Mouse (Mus musculus): ENCODE measurements at regions not wholly inside any gene's neighbourhood (a gene's known extent, or its start where the extent isn't known, plus 50 kb on each side); places are given as distances from the start of the nearest gene placed in this dataset.

GRCm38 (mm10) chr11:45545896-45546626 is 305.8 kb upstream of the Clint1 start:
- Histone ChIP-seq H3K27me3 (ENCODE audit: control insufficient read depth, insufficient read depth, low read length) (no peaks in the 10 kb centered on the region), H3K27ac (ENCODE audit: control insufficient read depth, insufficient read depth, low read length) (no peak overlapping the region), H3K4me3 (ENCODE audit: control insufficient read depth, insufficient read depth, low read length) (no peak overlapping the region), H3K4me1 (replicated peaks; ENCODE audit: control insufficient read depth, insufficient read depth, low read length) (no peaks in the 10 kb centered on the region), H3K36me3 (ENCODE audit: control insufficient read depth, insufficient read depth, low read length) (no peaks in the 10 kb centered on the region)
- 47% methylated on average over 11 of the region's 11 CpGs for WGBS
- TF ChIP-seq CTCF (IDR thresholded peaks at IDR 0.05; ENCODE audit: borderline replicate concordance, control insufficient read depth, extremely low read depth, insufficient read depth, low read length, poor library complexity) = no peak
- no peak for TF ChIP-seq POLR2A (IDR thresholded peaks at IDR 0.05; ENCODE audit: control insufficient read depth, extremely low read depth, insufficient read depth, low read length, poor library complexity)
- no peak for DNase-seq

- H3K36me3 ChIP-seq (ENCODE audit: control insufficient read depth, insufficient read depth, low read length) = no peaks in the 10 kb centered on the region
- no peaks in the 10 kb centered on the region for H3K4me1 ChIP-seq (replicated peaks; ENCODE audit: control insufficient read depth, insufficient read depth, low read length)
- H3K27me3 ChIP-seq (ENCODE audit: control insufficient read depth, insufficient read depth, low read length) = no peaks in the 10 kb centered on the region
- TF ChIP-seq CTCF (IDR thresholded peaks at IDR 0.05; ENCODE audit: borderline replicate concordance, control insufficient read depth, extremely low read depth, insufficient read depth, low read length, poor library complexity) = no peak
- WGBS = 85% methylated on average over 2 of the region's 2 CpGs
- no peak overlapping the region for H3K4me3 ChIP-seq (ENCODE audit: control insufficient read depth, insufficient read depth, low read length)
- no peak for DNase-seq
- no peak overlapping the region for H3K27ac ChIP-seq (ENCODE audit: control insufficient read depth, insufficient read depth, low read length)
Measured at GRCm38 (mm10) chr11:45546861-45547260, 305.0 kb upstream of the Clint1 start.

GRCm38 (mm10) chr11:45550376-45550775 is 301.5 kb upstream of the Clint1 start:
- no peaks in the 10 kb centered on the region for H3K36me3 ChIP-seq (ENCODE audit: control insufficient read depth, insufficient read depth, low read length)
- TF ChIP-seq CTCF (IDR thresholded peaks at IDR 0.05; ENCODE audit: borderline replicate concordance, control insufficient read depth, extremely low read depth, insufficient read depth, low read length, poor library complexity) (no peak), POLR2A (IDR thresholded peaks at IDR 0.05; ENCODE audit: control insufficient read depth, extremely low read depth, insufficient read depth, low read length, poor library complexity) (no peak)
- no peak overlapping the region for H3K27ac ChIP-seq (ENCODE audit: control insufficient read depth, insufficient read depth, low read length)
- H3K4me1 ChIP-seq (replicated peaks; ENCODE audit: control insufficient read depth, insufficient read depth, low read length) = no peaks in the 10 kb centered on the region
- DNase-seq = no peak
- 62% methylated on average over 7 of the region's 7 CpGs for WGBS
- no peak overlapping the region for H3K4me3 ChIP-seq (ENCODE audit: control insufficient read depth, insufficient read depth, low read length)
- no peaks in the 10 kb centered on the region for H3K27me3 ChIP-seq (ENCODE audit: control insufficient read depth, insufficient read depth, low read length)

DNA sequence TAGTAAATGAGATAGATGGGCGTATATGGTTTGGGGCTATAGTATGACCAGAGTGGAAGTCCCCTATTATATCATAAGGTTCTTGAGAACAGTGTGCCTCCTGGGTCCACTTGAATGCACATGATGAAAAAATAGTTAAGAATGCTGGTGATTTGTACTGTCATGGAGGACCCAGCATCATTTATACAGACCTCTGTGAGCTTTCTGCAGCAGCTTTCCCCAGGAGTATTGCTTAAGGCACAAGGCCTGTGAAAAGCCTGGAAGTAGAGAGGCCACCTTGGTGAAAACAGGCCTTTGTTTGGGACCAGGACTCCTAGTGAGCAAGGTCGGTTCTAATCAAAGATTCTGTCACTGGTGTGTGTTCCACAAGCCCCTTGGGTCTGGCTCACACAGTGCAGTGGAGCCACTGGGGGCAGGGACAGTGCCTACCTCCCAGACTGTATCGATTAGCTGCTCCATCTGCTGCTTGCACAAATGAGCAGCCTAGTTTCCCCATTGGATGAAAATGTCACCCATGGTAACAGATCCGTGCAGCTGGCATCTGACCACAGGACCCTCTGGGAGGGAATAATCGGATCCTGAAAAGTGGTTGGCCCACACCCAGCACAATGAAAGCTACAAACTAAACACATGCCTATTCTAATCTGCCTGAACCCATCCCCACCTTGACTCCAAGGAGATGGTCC is 274.2 kb upstream of the Clint1 start:
- 84% methylated on average over 5 of the region's 5 CpGs for WGBS
- Histone ChIP-seq H3K27me3 (ENCODE audit: control insufficient read depth, insufficient read depth, low read length) (no peaks in the 10 kb centered on the region), H3K36me3 (ENCODE audit: control insufficient read depth, insufficient read depth, low read length) (no peaks in the 10 kb centered on the region), H3K4me1 (replicated peaks; ENCODE audit: control insufficient read depth, insufficient read depth, low read length) (no peaks in the 10 kb centered on the region), H3K27ac (ENCODE audit: control insufficient read depth, insufficient read depth, low read length) (no peak overlapping the region), H3K4me3 (ENCODE audit: control insufficient read depth, insufficient read depth, low read length) (no peak overlapping the region)
- TF ChIP-seq CTCF (IDR thresholded peaks at IDR 0.05; ENCODE audit: borderline replicate concordance, control insufficient read depth, extremely low read depth, insufficient read depth, low read length, poor library complexity) = no peak
- no peak for TF ChIP-seq POLR2A (IDR thresholded peaks at IDR 0.05; ENCODE audit: control insufficient read depth, extremely low read depth, insufficient read depth, low read length, poor library complexity)
- no peak for DNase-seq

GRCm38 (mm10) chr11:45592335-45592734 is 259.5 kb upstream of the Clint1 start:
- WGBS = 86% methylated on average over 3 of the region's 3 CpGs
- no peaks in the 10 kb centered on the region for H3K36me3 ChIP-seq (ENCODE audit: control insufficient read depth, insufficient read depth, low read length)
- H3K27me3 ChIP-seq (ENCODE audit: control insufficient read depth, insufficient read depth, low read length) = no peaks in the 10 kb centered on the region
- H3K4me3 ChIP-seq (ENCODE audit: control insufficient read depth, insufficient read depth, low read length) = no peak overlapping the region
- no peak for DNase-seq
- H3K27ac ChIP-seq (ENCODE audit: control insufficient read depth, insufficient read depth, low read length) = no peak overlapping the region
- H3K4me1 ChIP-seq (replicated peaks; ENCODE audit: control insufficient read depth, insufficient read depth, low read length) = no peaks in the 10 kb centered on the region
- TF ChIP-seq POLR2A (IDR thresholded peaks at IDR 0.05; ENCODE audit: control insufficient read depth, extremely low read depth, insufficient read depth, low read length, poor library complexity) = no peak
- no peak for TF ChIP-seq CTCF (IDR thresholded peaks at IDR 0.05; ENCODE audit: borderline replicate concordance, control insufficient read depth, extremely low read depth, insufficient read depth, low read length, poor library complexity)

- H3K27me3 ChIP-seq (ENCODE audit: control insufficient read depth, insufficient read depth, low read length) = no peaks in the 10 kb centered on the region
- TF ChIP-seq POLR2A (IDR thresholded peaks at IDR 0.05; ENCODE audit: control insufficient read depth, extremely low read depth, insufficient read depth, low read length, poor library complexity) (no peak), CTCF (IDR thresholded peaks at IDR 0.05; ENCODE audit: borderline replicate concordance, control insufficient read depth, extremely low read depth, insufficient read depth, low read length, poor library complexity) (no peak)
- no peak for DNase-seq
- H3K27ac ChIP-seq (ENCODE audit: control insufficient read depth, insufficient read depth, low read length) = no peak overlapping the region
- no peaks in the 10 kb centered on the region for H3K4me1 ChIP-seq (replicated peaks; ENCODE audit: control insufficient read depth, insufficient read depth, low read length)
- H3K4me3 ChIP-seq (ENCODE audit: control insufficient read depth, insufficient read depth, low read length) = no peak overlapping the region
- no peaks in the 10 kb centered on the region for H3K36me3 ChIP-seq (ENCODE audit: control insufficient read depth, insufficient read depth, low read length)
- WGBS = 77% methylated on average over 11 of the region's 11 CpGs
Measured at GRCm38 (mm10) chr11:45592890-45593642, 258.8 kb upstream of the Clint1 start.

Measured in thymus, adult 2 months (tissue).